Mouse (Mus musculus) liver, embryonic 14.5 days (tissue): ENCODE data around the gene Srgap2. TPM values are rescaled to one million over a fixed set of nuclear protein-coding genes. Genes with fewer than 3 reads are reported as not detected.
A peak's percentile ranks its signal among the peaks of the same experiment; 100 is the strongest.

Experiments used
- ATAC-seq: fragments of 200-750 bp; cut with Nextera tagmentation; 2 replicates; pipeline ENCODE4 v1.8.0; 2017; ENCODE audit warnings: moderate number of reproducible peaks, mild to moderate bottlenecking, moderate library complexity; ENCODE audit not compliant: insufficient read depth
- DNase-seq, 3 experiments: peaks; one replicate each; pipeline ENCODE4 v3.0.0-alpha.2; 2012 to 2013; ENCODE audit warnings: low read depth in 3 of 3, low spot score in 3 of 3
- H3K27ac ChIP-seq: fragments of 300-500 bp; sonication (generic); 2 replicates; pipeline ENCODE4 v1.5.1; 2014; ENCODE audit warnings: moderate library complexity, mild to moderate bottlenecking, control low read depth, inconsistent platforms
- H3K27me3 ChIP-seq: fragments of 300-500 bp; sonication (generic); 2 replicates; pipeline ENCODE4 v1.6.1; 2014; ENCODE audit warnings: mild to moderate bottlenecking, low read length, moderate library complexity; ENCODE audit not compliant: control insufficient read depth, insufficient read depth
- H3K36me3 ChIP-seq: fragments of 300-500 bp; sonication (generic); replicated peaks from 2 replicates; pipeline ENCODE4 v1.6.1; 2014; ENCODE audit warnings: low read depth; ENCODE audit not compliant: control insufficient read depth, insufficient read depth
- H3K4me1 ChIP-seq, 2 experiments: fragments of 200-500 bp in 1 of 2; fragments of 300-500 bp in 1 of 2; sonication (generic) in 1 of 2; replicated peaks; 2 replicates each; pipeline ENCODE4 v1.6.1; 2012 to 2014; ENCODE audit warnings: antibody characterized with exemption in 1 of 2, inconsistent platforms in 1 of 2, low read length in 1 of 2; ENCODE audit not compliant: control insufficient read depth in 2 of 2, insufficient read depth in 2 of 2
- H3K4me2 ChIP-seq: fragments of 300-500 bp; sonication (generic); 2 replicates; pipeline ENCODE4 v1.6.1; 2014; ENCODE audit warnings: low read depth, mild to moderate bottlenecking, control low read depth, moderate library complexity
- H3K4me3 ChIP-seq, 2 experiments: fragments of 200-500 bp in 1 of 2; fragments of 300-500 bp in 1 of 2; sonication (generic) in 1 of 2; 2 replicates each; pipeline ENCODE4 v1.5.1; 2012 to 2014; ENCODE audit warnings: low read depth in 2 of 2, low read length in 2 of 2, mild to moderate bottlenecking in 2 of 2, control low read depth in 1 of 2, inconsistent platforms in 1 of 2, moderate library complexity in 1 of 2; ENCODE audit not compliant: insufficient read depth in 1 of 2
- H3K9ac ChIP-seq: fragments of 300-500 bp; sonication (generic); replicated peaks from 2 replicates; pipeline ENCODE4 v1.6.1; 2014; ENCODE audit warnings: mild to moderate bottlenecking, control low read depth, moderate library complexity
- H3K9me3 ChIP-seq: fragments of 300-500 bp; sonication (generic); 2 replicates; pipeline ENCODE4 v1.6.1; 2016; ENCODE audit warnings: low read length, mixed read lengths; ENCODE audit not compliant: control insufficient read depth
- CTCF ChIP-seq: IDR thresholded peaks from 2 replicates; pipeline ENCODE4 v1.5.1; 2016; ENCODE audit warnings: antibody characterized with exemption, low read depth, control low read depth
- EP300 ChIP-seq: IDR thresholded peaks from 2 replicates; pipeline ENCODE4 v1.6.1; 2016; ENCODE audit warnings: antibody characterized with exemption, low read depth
- WGBS: fragments of 180-500 bp; shearing (Covaris S2); extraction: QIAGEN DNeasy Blood & Tissue Kit; methylation state at CpG from one replicate; pipeline ENCODE4 v1.1.7; 2014; ENCODE audit not compliant: insufficient replicate concordance; 5-methylcytosine and 5-hydroxymethylcytosine counted together
- polyA plus RNA-seq, 2 experiments: library from polyadenylated mRNA; depleted of rRNA in 1 of 2; stranded (reverse) in 1 of 2; unstranded in 1 of 2; fragments of >200 nt; fragmentation: Nextera tagmentation in 1 of 2; extraction: Ambion mirVana in 1 of 2; gene quantifications; 2 replicates each; pipeline versions ENCODE4 v1.2.1 to v1.2.3; 2012 to 2014

The Srgap2 gene
- polyA plus RNA-seq, 2 experiments, result 3.9 to 4.9 TPM

DNA sequence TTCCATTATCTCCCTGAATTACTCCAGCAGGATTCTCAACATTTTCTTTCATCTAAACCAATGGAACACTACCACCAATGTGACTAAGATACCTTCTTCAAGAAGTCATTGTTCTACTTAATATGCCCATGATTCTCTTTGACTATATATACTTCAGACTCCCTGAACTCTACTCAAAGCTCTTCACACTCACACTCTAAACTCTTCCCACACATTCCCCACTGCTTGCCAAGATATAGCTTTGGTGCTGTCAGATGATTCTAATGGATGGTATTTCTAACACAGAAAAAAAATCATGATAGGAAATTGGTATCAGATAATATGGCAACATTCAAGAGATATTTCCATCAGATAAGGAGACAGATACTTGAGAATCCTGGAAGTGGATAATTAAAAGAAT is 129.0 kb downstream of the Srgap2 start:
- Histone ChIP-seq H3K4me1 (no peaks in the 10 kb centered on the region), H3K4me2 (no peak overlapping the region), H3K36me3 (no peaks in the 10 kb centered on the region), H3K27me3 (no peaks in the 10 kb centered on the region), H3K4me3 (no peak overlapping the region), H3K9me3 (no peaks in the 10 kb centered on the region), H3K27ac (no peak overlapping the region), H3K9ac (no peak overlapping the region)
- DNase-seq (no peak), ATAC-seq (no peak)
- TF ChIP-seq EP300 (no peak), CTCF (no peak)

DNA sequence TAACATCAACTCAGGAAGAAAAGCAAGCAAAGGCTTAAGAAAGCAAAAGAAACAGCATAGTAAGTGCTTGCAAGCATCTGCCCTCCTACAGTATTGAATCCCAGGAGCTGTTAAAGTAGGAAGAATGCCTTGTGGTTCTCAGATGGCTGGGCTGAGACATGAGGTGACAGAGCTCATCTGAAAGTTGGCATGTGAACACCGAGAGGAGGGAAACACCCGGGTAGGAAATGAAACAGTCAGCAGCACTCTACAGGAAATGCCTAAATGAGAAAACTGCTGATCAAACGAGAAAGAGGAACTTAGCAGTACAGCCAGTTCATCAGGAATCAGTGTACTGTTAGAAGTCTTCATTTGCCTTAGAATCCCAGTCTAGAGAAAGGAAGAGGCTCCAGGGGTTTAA is 142.7 kb downstream of the Srgap2 start:
- DNase-seq (peak in 2 of 3 experiments; percentile 10 to 16), ATAC-seq (no peak)
- H3K27ac ChIP-seq, result no peak overlapping the region
- no peaks in the 10 kb centered on the region for H3K27me3 ChIP-seq
- H3K4me1 ChIP-seq, result peaks cover 0 to 4% of the 10 kb centered on the region in 2 experiments; a peak in 1 of 4 replicates
- H3K9ac ChIP-seq, result no peak overlapping the region
- TF ChIP-seq EP300 (no peak), CTCF (no peak)
- H3K36me3 ChIP-seq, result no peaks in the 10 kb centered on the region
- no peak overlapping the region for H3K4me2 ChIP-seq
- 12% methylated on average over 3 of the region's 3 CpGs for WGBS
- no peaks in the 10 kb centered on the region for H3K9me3 ChIP-seq
- no peak overlapping the region for H3K4me3 ChIP-seq

DNA sequence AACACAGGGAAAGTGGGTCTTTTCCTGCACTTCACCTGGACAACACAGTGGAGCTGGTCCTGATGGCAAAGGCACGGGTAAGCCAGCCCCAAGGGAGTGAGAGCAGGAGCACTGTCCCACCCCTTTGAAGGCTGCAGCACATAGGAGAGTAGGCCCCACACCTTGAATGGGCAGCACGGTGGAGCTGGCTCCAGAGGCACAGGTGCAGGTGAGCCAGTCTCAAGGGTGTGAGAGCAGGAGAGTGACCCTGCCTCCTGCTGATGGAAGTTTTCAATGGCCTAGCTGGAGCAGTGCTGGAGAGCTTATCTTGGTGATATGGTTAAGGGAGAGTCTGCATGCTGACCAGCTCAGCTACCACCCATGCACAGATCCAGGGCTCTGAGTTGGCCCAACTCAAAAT is 145.0 kb downstream of the Srgap2 start:
- ATAC-seq (no peak), DNase-seq (no peak)
- no peak overlapping the region for H3K9ac ChIP-seq
- 68% methylated on average over 2 of the region's 2 CpGs for WGBS
- no peak overlapping the region for H3K4me2 ChIP-seq
- H3K27ac ChIP-seq, result no peak overlapping the region
- no peaks in the 10 kb centered on the region for H3K9me3 ChIP-seq
- TF ChIP-seq EP300 (no peak), CTCF (no peak)
- no peak overlapping the region for H3K4me3 ChIP-seq
- H3K27me3 ChIP-seq, result no peaks in the 10 kb centered on the region
- H3K36me3 ChIP-seq, result no peaks in the 10 kb centered on the region
- peaks cover 0 to 10% of the 10 kb centered on the region in 2 experiments; a peak in 2 of 4 replicates for H3K4me1 ChIP-seq

DNA sequence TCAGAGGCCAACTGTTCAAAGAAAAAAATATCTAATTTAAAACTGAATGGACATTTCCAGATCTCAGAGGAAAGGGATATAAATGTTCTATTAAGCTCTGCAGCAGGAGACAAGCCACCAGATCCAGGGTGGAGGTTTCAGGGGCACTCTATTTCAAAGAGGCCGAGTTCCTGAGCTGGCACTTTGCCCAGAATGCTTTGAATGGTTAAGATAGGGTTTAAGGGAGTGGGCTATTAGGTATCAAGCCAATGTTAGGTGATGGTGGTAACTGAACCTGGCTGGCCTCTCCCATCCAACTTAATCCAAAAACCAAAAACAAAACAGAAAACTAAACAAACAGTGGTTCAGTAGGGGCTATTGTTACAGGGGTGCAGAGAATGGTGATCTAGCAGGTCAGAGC is 146.9 kb downstream of the Srgap2 start:
- ATAC-seq (no peak), DNase-seq (no peak)
- Histone ChIP-seq H3K4me2 (no peak overlapping the region), H3K4me1 (peaks cover 0 to 10% of the 10 kb centered on the region in 2 experiments; a peak in 2 of 4 replicates), H3K36me3 (no peaks in the 10 kb centered on the region), H3K9me3 (no peaks in the 10 kb centered on the region), H3K4me3 (no peak overlapping the region), H3K27ac (no peak overlapping the region), H3K9ac (no peak overlapping the region), H3K27me3 (no peaks in the 10 kb centered on the region)
- WGBS, result 33% methylated on average over 1 of the region's 1 CpGs
- no peak for TF ChIP-seq CTCF
- TF ChIP-seq EP300, result no peak

DNA sequence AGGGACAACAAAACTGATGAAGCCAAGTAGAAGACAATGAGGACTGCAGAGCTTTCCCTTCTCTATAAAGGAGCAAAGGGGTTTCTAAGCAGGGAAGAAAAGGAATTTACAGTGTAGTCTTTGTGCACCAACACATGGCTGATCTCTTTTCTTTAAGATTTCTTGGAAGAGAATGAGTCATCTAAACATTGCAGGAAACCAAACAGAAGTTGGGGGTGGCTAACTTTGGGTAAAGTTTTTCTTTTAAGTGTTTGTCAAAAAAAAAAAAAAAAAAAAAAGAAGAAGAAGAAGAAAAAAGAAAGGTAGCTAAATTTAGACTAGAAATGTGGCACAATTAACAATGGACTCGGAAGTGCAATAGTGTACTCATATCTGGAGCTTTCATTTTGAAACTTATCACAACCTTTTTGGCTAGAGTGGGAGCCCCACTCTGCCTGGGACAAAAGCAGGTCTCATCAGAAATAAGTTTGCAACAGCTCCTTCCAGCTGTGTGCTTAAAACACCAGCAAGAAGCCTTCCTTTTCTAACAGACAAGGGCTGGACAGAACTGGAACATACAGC is 148.2 kb downstream of the Srgap2 start:
- no peak for ATAC-seq
- Histone ChIP-seq H3K4me2 (no peak overlapping the region), H3K27ac (no peak overlapping the region), H3K27me3 (no peaks in the 10 kb centered on the region), H3K36me3 (no peaks in the 10 kb centered on the region), H3K9ac (no peak overlapping the region), H3K4me1 (peaks cover 0 to 10% of the 10 kb centered on the region in 2 experiments; a peak in 2 of 4 replicates), H3K4me3 (no peak overlapping the region), H3K9me3 (no peaks in the 10 kb centered on the region)
- no peak for DNase-seq
- TF ChIP-seq CTCF (no peak), EP300 (no peak)
- 32% methylated on average over 1 of the region's 1 CpGs for WGBS
